Mouse (Mus musculus): ENCODE measurements around the gene Rgs14.

DNA sequence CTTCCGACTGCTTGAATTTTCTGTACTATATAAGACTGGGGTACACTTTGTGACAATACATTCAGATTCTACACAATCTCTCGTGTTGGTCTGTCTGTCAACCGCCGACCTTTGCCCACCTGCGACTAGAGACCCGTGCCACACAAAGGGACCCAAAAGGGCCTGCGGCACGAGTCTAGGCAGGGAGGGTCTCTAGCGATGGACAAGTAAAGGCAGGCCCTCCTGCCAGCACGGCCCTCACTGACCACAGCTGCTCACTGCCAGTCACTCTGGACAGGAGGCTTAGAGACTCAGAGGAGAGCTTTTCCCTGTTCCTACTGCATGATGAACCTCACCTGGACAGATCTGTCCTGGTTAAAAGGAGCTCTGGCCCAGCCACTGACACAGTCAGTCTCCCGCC, 27.1 kb upstream of the Rgs14 start:
- TF ChIP-seq CTCF (IDR thresholded peaks at IDR 0.05; ENCODE audit: low read depth) (no peak), EP300 (IDR thresholded peaks at IDR 0.05; ENCODE audit: low read depth) (no peak)

Measured in liver, embryonic 14.5 days (tissue).